Mouse (Mus musculus): ENCODE results near the gene Fscn2.

Gene Fscn2

DNA sequence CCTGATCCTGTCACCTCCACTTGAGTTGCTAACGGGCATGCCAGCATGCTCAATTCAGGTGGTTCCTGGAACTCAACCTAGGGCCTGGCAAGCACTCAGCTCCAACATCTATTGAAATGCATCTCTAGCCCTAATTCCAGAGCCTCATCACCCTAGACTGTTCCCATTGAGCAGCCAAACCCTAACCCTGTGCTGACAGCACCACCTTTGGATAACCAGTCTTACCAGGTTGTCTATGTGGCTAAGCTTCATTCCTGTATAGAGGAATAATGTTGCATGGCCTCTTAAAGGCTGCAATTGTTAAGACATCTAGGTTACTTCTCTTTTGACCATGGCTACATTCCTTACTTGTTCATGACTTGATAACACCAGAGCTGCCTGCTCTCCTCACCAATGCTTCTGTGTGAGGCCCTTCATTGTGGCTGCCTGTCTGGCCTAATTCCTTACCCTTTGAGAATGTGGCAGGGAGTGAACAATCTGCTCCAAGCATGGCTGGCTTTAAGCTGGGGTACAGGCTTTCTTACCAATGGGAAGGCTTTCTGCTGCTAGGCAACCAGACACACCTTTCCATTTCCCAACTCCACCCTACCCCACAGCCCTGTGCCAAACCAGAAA lies 16.2 kb upstream of the Fscn2 start:
- CTCF ChIA-PET: interaction anchor here (0.5 kb wide), 1 partner anchor 32 kb away, joined by 5 read pairs; no protein-coding TSS in a partner anchor

DNA sequence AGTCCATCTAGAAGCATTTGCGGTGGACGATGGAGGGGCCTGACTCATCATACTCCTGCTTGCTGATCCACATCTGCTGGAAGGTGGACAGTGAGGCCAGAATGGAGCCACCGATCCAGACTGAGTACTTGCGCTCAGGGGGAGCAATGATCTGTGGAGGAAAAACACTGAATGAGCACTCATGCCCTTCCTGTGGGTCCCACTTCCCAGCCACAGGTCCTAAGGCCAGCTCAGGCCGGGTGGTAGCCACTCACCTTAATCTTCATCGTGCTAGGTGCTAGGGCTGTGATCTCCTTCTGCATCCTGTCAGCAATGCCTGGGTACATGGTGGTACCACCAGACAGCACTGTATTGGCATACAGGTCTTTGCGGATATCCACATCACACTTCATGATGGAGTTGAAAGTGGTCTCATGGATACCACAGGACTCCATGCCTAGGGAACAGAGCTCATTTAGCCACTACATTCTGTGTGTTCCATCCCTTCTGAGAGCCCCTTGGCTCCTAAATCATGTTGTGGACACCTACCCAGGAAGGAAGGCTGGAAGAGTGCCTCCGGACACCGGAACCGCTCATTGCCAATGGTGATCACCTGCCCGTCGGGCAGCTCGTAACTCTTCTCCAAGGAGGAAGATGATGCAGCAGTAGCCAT lies 14.8 kb upstream of the Fscn2 start:
- CTCF ChIA-PET: interaction anchor here (0.6 kb wide), 1 partner anchor 40 kb away, joined by 3 read pairs; no protein-coding TSS in a partner anchor

- CTCF ChIA-PET: interaction anchor here (0.6 kb wide), 1 partner anchor 41 kb away, joined by 3 read pairs; no protein-coding TSS in a partner anchor
Measured at GRCm38 (mm10) chr11:120347301-120347700, 14.0 kb upstream of the Fscn2 start.

- CTCF ChIA-PET: no interaction called here
Measured at GRCm38 (mm10) chr11:120347791-120348683, 13.3 kb upstream of the Fscn2 start, which contains the start of gene Actg1. TSS of gene Actg1 (minus strand) at chr11:120348542.

DNA sequence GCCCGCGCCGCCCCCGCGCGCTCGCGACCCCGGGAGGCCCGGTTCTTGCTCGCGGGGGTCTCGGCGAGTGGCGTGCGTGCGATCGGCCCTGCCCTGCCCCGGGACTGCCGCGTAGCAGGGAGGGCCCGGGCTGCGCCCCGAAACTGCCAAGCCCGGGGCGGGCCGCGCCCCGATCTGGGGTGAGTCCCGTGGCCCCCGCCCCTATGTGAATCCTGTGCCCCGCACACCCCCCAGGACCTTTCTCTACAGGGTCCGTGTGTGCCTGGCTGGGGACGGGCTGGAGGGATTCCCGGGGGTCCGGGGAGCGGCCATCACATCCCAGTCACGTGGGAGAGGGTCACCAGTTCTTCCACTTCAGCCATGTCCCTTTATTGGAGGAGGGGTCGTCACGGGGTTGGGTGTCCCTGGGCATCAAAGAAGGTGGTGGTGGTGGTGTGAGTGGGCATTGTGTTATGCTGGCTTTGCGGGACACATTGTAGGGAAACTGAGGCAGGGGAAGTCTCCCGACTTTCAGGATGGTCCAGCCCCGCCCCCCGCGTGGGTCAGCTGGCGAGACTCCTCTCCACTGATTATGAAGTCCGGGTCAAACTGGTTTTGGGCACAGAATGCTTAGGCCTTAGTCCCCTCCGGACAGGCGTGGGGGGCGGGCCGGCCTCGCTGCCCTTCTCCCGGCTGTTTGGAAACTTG lies 12.5 kb upstream of the Fscn2 start:
- CTCF ChIA-PET: no interaction called here

- CTCF ChIA-PET: interaction anchor here (0.6 to 0.7 kb wide), 2 partner anchors 584 to 1296 kb away, joined by 3 to 4 read pairs; no protein-coding TSS in a partner anchor
Measured at GRCm38 (mm10) chr11:120349371-120349985, 11.9 kb upstream of the Fscn2 start.

GRCm38 (mm10) chr11:120349986-120350702 lies 11.2 kb upstream of the Fscn2 start:
- CTCF ChIA-PET: interaction anchor here (0.6 to 0.7 kb wide), 2 partner anchors 583 to 1296 kb away, joined by 3 to 4 read pairs; no protein-coding TSS in a partner anchor

DNA sequence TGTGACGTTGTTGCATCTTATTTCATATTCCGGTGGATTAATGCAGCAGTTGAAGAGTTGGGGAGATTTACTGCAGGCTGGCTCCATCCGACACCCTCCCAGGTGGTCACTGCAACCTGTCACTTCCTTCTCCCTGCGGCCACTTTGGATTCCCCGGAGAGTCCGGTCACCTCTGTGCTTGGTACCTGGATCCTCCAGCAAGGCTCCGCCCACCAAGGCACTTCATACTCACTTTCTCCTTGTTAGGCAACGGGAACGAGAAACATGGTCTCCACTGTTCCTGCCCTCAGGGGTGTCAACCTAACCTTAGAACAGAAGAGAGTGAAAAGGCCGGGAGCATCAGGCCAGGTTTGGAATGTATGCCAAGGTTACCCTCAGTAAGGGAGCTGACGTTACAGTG lies 10.6 kb upstream of the Fscn2 start:
- CTCF ChIA-PET: no interaction called here

DNA sequence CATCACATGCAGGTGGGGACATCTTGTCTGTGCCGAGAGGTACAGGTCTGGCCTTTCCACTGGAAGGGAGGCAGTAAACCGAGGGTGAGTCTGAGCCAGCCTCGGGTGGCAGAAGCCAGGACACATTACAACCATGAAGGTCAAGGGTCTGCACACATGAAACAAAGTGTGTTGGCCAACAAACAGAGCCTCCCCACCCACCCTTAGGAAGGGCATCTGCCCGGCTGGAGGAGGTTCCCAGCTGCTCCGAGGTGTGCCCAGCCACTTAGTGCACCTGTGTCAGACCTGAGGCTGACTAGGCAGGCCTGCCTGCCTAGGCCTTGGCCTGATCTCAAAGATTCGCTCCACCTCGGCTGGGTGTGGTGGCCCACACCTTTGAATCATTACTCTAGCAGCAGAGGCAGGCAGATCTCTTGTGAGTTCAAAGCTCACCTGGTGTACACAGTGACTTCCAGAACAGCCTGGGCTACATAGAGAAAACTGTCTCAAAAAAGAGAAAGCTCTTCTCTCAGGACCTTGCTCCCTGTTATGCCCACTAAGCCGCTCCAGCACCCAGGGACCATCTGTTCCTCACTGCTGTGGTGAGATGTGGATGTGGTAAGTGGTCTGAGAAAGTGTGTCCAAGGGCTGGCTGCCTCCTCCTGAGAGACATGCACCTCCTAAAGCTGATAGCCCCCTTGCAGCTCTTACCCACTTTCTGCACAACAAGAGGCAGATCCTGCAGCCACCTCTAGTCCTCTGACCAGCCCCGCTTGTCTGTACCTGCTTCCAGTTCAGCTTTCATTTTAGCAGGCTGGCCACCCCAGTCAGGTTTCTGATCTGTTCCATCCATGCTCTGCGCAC lies 9.9 kb upstream of the Fscn2 start:
- CTCF ChIA-PET: interaction anchor here (0.6 to 0.7 kb wide), 4 partner anchors 33 to 768 kb away, joined by 3 to 11 read pairs (median 6); partner anchors contain the start of gene Npb

- CTCF ChIA-PET: interaction anchor here (0.6 to 0.7 kb wide), 3 partner anchors 32 to 768 kb away, joined by 5 to 11 read pairs (median 6); no protein-coding TSS in a partner anchor
Measured at GRCm38 (mm10) chr11:120352093-120352350, 9.3 kb upstream of the Fscn2 start.

GRCm38 (mm10) chr11:120352571-120353290 lies 8.6 kb upstream of the Fscn2 start:
- CTCF ChIA-PET: interaction anchor here (0.5 to 0.7 kb wide), 6 partner anchors 14 to 1309 kb away, joined by 3 to 7 read pairs (median 3); no protein-coding TSS in a partner anchor

GRCm38 (mm10) chr11:120353500-120354303 lies 7.6 kb upstream of the Fscn2 start:
- CTCF ChIA-PET: interaction anchor here (0.6 to 1.1 kb wide), 3 partner anchors 13 to 423 kb away, joined by 3 to 4 read pairs (median 3); no protein-coding TSS in a partner anchor

DNA sequence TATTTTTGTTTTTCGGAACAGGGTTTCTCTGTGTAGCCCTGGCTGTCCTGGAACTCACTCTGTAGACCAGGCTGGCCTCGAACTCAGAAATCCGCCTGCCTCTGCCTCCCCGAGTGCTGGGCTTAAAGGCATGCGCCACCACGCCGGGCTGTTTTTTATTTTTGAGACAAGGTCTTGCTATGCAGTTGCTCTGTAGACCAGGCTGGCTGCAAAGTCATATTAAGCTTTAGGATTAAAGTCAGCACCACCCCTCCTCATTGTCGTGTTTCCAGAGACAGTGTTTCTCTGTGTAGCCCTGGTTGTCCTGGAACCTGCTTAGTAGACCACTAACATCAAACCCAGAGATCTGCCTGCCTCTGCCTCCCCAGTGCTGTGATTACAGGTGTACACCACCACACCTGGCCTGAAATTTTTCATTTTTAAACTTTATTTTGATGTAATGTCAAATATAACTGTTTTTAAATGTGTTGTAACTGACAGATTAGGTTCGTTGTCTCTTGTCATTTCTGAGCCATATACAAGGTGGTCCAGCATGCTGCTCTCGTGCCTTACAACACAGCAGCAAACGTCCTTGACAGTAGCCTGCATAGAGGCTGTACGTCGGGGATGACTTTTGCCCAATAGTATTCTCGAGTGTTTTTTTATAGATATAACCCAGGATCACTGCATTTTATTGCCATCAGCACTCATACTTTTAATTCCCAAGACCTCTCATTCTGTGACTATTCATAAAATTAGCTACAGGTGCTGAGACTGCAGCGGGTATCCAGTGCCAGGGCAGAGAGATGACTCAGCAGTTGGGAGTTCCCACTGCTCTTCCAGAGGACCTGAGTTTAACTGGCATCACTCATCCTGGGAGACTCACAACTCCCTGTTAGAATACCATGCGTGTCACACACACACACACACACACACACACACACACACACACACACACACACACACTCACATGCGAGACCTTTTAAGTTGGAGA lies 6.7 kb upstream of the Fscn2 start:
- CTCF ChIA-PET: interaction anchor here (0.6 to 1.1 kb wide), 3 partner anchors 14 to 422 kb away, joined by 3 to 4 read pairs (median 3); no protein-coding TSS in a partner anchor

DNA sequence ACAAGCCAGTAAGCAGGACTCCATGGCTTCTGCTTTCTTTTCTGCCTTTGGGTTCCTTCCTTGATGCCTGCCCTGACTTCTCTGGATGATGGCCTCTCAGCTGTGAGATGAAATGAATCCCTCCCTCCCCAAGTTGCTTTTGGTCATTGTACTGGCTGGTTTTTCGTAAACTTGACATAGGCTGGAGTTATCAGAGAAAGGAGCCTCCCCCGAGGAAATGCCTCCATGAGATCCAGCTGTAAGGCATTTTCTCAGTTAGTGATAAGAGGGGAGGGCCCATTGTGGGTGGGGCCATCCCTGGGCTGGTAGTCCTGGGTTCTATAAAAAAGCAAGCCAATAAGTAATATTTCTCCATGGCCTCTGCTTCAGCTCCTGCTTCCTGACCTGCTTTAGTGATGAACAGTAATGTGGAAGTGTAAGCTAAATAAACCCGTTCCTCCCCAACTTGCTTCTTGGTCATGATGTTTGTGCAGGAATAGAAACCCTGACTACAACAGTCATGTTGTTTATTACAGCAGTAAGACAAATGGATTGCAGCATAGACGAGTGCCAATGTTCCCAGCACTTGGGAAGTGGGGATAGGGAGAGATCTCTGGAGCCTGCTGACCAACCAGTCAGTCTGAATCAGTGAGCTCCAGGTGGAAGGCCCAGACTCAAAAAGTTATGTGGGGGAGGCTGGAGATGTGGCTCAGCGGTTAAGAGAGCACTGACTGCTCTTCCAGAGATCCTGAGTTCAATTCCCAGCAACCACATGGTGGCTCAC lies 5.9 kb upstream of the Fscn2 start:
- CTCF ChIA-PET: no interaction called here

- CTCF ChIA-PET: no interaction called here
Measured at GRCm38 (mm10) chr11:120356319-120356840, 5.0 kb upstream of the Fscn2 start.

Measured in spleen, embryonic (tissue).